Mouse (Mus musculus) lung, adult 2 months (tissue): ENCODE measurements around the gene Bmi1. TPM values are rescaled to one million over a fixed set of nuclear protein-coding genes. Genes with fewer than 3 reads are reported as not detected.

Source experiments
- DNase-seq: peaks from one replicate; pipeline ENCODE4 v3.0.0; 2022
- H3K4me1 ChIP-seq: fragments of 200-500 bp; 2 replicates; pipeline ENCODE4 v1.6.1; 2011; ENCODE audit warnings: low read length; ENCODE audit not compliant: control insufficient read depth, insufficient read depth
- H3K4me3 ChIP-seq: fragments of 200-500 bp; replicated peaks from 2 replicates; pipeline ENCODE3; 2011; ENCODE audit warnings: low read depth, mild to moderate bottlenecking, control low read depth, low read length; ENCODE audit errors: extremely low read depth
- CTCF ChIP-seq: fragments of 200-500 bp; IDR thresholded peaks from 2 replicates; pipeline ENCODE4 v1.5.1; 2011; ENCODE audit warnings: mild to moderate bottlenecking, low read length, control low read depth; ENCODE audit not compliant: insufficient read depth
- POLR2A ChIP-seq: fragments of 200-500 bp; IDR thresholded peaks from 2 replicates; pipeline ENCODE4 v1.6.1; 2011; ENCODE audit warnings: low read depth, mild to moderate bottlenecking, control low read depth, low read length, borderline replicate concordance; ENCODE audit errors: extremely low read depth
- WGBS: fragments of 180-500 bp; shearing (Covaris S2); methylation state at CpG from one replicate; pipeline ENCODE4 v1.1.7; 2018; 5-methylcytosine and 5-hydroxymethylcytosine counted together
- polyA plus RNA-seq: library from polyadenylated mRNA; depleted of rRNA; stranded (reverse); fragments of >200 nt; gene quantifications from 2 replicates; pipeline ENCODE4 v1.2.3, GENCODE M21; 2012

Gene Bmi1
- polyA plus RNA-seq, 1 experiment, result 19.0 TPM

DNA sequence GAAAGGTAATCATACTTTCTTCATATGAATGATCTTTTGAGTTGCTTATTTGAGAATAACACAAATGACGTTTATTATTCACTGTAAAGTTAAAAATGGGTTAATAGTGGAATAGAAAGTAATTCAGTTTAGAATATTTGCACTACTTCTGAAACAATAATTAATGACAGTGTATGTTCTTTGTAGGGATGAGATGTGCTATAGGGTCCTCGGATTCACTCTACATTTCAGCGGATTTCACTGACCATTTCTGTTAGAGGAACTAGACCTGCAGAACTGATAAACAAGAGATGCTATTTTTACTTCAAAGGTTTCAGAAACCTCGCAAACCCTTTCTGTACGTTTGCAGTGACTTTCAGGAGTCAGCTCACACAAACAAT lies 16.7 kb downstream of the Bmi1 start:
- no peak for DNase-seq
- no peak for TF ChIP-seq POLR2A
- no peak for TF ChIP-seq CTCF
- Histone ChIP-seq H3K4me3 (peak overlapping the region; percentile 79), H3K4me1 (peaks cover 9% of the 10 kb centered on the region; the same call in 1 of the 2 replicates)
- WGBS, result 2% methylated on average over 5 of the region's 5 CpGs

DNA sequence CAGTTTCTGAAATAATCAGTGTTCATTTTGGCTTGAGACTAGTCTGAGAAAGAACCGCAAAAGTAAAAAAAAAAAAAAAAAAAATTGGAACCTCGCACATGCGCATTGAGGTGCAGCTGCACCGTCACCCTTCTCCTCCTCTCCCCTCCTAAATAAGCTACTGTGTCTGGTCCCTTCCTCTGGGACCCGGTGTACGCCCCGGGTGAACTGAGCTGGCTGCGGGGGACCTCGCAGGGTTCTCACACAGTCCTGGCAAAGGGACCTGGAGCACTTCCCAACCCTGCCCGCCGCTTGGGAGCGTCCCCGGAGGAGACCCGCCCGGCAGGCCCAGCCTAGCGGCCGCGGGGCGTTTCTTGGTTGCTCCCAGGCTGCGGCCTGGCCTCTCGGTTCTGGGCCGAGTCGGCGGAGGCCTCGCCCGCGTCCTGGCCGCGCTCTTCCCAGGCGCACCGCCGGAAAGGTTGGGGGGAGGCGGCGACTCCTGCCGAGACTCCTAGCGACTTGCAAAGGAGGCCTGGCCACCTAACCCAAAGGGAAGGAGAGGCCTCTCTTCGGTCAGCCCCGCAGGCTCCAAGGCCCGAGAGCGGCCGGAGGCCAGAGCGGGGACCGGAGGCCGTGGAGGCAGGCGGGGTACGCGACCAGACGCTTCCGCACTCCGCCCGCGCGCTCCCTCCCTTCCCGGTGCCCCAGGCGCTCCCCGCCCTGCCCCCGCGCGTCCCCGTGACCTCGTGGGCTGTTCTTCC lies 17.2 kb downstream of the Bmi1 start, which contains the start of gene Spag6:
TSS of gene Spag6 (plus strand) at position 162 of the 740 bp plus-strand sequence.
- Histone ChIP-seq H3K4me3 (peak within 1 kb of the TSS; percentile 79), H3K4me1 (peaks cover 7% of the 10 kb centered on the region; the same call in 1 of the 2 replicates)
- WGBS, result 1% methylated on average over 59 of the region's 61 CpGs
- peak; percentile 79; the same call in 1 of the 2 replicates for TF ChIP-seq POLR2A
- TF ChIP-seq CTCF, result no peak
- peak; percentile 84 for DNase-seq

DNA sequence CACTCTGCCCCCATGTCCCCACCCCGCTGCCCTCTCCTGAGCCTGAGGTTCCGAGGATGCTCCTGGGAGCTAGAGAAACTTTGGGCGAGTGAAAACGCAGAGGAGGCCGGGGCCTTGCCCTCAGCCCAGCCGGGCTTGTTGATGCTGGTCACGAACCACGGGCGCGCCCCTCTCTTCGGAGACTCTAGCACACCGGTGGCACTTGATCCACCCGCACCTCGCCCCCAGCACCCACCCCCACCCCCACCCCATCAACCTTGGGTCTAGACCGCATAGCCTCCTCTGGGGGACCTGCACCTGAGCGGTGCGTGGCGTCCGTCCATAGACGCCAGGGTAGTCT lies 17.8 kb downstream of the Bmi1 start:
- no peak for TF ChIP-seq CTCF
- TF ChIP-seq POLR2A, result no peak
- no peak for DNase-seq
- Histone ChIP-seq H3K4me3 (peak overlapping the region; percentile 79), H3K4me1 (peaks cover 5% of the 10 kb centered on the region; the same call in 1 of the 2 replicates)
- 3% methylated on average over 20 of the region's 20 CpGs for whole genome bisulfite sequencing

DNA sequence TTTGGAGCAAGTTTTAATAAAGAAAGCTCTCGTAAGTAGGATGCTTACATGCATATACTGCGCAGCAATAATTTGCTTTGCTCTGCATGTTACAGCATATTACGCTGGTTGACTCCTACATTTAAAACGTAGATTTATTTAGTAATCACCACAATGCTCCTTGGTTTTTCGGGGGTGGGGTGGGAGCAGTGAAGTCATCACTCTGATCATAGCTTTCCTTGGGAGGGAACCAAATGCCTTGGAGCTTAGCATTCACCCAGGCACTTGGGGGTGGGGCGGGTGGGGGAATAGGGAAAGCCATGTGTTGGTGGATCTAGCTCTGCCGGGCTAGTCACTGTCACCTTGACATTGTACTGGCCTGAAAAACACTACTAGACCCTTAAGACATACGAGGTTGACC lies 18.3 kb downstream of the Bmi1 start:
- 30% methylated on average over 8 of the region's 8 CpGs for WGBS
- no peak for DNase-seq
- TF ChIP-seq CTCF (no peak), POLR2A (no peak)
- Histone ChIP-seq H3K4me1 (peaks cover 5% of the 10 kb centered on the region; the same call in 1 of the 2 replicates), H3K4me3 (no peak overlapping the region)

DNA sequence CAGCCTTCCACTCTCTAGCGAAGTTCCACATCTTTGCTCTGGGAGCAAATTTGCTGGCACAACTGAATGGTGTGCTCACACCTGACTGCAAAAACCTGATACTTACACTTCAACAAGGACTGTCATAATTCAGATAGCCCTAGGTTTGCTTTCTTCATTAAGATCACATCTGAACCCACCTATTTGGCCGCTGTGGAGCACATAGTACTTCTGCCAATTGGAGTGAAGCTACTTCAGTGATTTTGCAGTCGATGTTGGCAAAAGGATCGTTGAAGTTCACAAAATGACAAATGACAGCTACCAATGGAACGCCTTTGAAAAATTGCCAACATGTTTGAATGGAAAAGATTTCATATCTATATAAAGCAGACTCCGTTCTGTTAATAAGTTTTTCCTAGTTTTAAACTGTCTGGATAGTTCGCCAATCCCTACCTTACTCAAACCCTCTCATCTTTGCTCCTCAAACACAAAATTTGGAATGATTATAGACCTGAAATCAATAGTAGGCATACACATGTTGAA lies 18.9 kb downstream of the Bmi1 start:
- no peak overlapping the region for H3K4me3 ChIP-seq
- peaks cover 5% of the 10 kb centered on the region; the same call in 1 of the 2 replicates for H3K4me1 ChIP-seq
- TF ChIP-seq CTCF (no peak), POLR2A (no peak)
- DNase-seq, result no peak
- WGBS, result 32% methylated on average over 7 of the region's 7 CpGs

DNA sequence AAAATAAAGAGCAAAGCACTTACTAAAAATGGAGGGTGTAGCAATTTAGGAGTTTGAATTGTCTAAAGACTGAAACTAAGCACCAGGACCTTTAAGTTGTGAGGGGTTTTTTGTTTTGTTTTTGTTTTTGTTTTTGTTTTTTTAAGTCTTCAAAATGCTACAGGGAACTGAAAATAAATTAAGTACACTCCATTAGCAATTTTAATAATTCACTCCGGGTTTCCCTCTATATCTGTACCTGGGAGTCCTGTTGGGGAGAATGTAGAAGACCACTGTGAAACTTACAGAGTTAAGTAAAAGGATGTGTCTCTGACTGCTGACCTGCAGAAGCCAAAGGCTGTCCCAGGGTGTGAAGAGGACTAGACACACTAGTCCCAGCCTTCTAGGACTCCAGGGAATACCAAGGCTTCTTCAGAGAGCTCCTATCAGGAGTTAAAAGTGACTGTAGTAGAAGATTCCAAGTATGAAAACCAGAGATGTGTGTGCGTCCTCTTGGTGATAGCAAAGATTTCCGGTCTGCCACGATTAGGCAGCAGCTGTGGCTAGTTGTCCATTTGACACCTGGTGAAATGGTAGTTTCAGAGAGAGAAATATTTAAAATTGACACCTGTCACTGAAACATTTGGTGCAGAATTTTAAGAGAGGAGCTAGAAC lies 20.9 kb downstream of the Bmi1 start:
- WGBS, result 8% methylated on average over 4 of the region's 4 CpGs
- Histone ChIP-seq H3K4me3 (no peak overlapping the region), H3K4me1 (peaks cover 5% of the 10 kb centered on the region; the same call in 1 of the 2 replicates)
- DNase-seq, result no peak
- TF ChIP-seq CTCF (no peak), POLR2A (no peak)

DNA sequence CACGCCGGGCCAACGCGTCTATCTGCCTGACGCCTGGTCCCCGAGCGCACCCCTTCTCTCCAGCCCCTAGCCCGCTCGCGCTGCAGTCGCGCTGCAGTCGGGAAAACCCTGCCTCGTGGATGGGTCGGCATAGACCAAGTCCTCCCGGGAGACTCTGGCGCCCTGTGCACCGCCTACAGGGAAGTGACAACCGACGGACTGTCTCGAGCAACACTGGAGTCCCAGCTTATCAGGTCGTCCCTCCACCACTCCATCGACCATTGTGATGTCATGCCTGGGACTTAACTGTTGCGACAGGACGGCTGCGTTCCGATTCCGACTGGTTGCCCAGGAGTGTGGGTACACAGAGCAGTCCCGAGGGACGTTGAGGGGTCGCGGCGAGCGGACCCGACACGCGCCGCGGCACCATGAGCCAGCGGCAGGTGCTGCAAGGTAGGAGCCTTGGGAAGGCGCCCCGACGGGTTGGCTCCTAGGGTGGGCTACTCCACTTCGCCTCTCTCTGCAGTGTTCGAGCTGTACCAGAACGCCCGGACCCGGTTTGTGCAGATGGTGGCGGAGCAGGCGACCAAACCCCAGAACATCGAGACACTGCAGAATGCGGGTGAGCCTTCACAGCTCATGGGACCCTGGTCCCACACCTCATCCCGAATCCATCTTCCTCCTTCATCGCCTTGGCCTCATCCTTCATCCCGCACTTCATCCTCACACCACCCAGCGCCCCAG lies 22.0 kb downstream of the Bmi1 start:
- DNase-seq, result peak; percentile 36
- TF ChIP-seq CTCF (no peak), POLR2A (no peak)
- Histone ChIP-seq H3K4me3 (no peak overlapping the region), H3K4me1 (0 out of 2 replicates have a peak, but pooled peaks cover 2% of the 10 kb centered on the region)
- 3% methylated on average over 56 of the region's 56 CpGs for WGBS

DNA sequence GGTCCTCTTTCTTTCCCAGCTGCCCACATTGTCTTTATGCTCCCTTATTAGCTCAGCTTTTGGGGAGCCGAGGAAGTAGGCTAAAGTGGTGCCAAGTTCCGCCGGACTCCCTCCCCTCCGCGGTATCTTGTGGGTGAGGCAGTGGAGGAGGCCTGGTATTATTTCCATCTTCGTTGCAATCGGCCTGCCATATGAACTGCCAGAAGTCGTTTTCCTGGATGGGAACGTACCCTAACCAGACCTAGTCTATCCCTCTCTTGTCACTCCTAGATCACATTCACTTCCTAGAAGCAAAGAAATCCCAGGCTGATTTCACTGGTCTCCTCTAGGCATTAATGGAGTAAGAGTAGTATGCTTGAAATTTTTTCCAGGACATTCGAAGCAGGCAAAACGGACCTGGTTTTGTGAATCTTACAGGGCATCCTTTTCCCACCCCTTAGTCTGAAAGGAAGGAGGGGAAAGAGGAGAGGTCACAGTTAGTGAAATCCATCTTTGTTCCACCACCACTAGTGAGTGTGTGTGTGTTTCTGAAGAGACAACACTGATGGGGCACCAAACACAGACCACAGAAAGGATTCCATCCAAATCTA lies 22.7 kb downstream of the Bmi1 start:
- Histone ChIP-seq H3K4me3 (no peak overlapping the region), H3K4me1 (0 out of 2 replicates have a peak, but pooled peaks cover 2% of the 10 kb centered on the region)
- no peak for TF ChIP-seq CTCF
- no peak for TF ChIP-seq POLR2A
- 5% methylated on average over 11 of the region's 11 CpGs for WGBS
- DNase-seq, result no peak

DNA sequence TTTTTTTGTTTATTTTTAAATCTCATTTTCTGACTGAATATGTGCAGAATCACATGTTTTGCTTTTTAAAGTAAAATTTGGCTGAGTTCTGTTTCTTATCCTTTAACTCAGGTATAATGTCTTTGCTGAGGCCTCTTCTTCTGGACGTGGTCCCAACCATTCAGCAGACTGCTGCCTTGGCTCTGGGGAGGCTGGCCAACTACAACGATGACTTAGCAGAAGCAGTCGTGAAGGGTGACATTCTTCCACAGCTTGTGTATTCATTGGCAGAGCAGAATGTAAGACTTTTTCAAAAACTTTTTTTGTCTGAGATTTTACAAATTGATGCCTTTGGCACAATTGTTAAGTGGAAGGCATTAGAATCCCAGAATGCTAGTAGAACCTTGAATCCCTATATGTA lies 33.5 kb downstream of the Bmi1 start:
- Histone ChIP-seq H3K4me3 (no peak overlapping the region), H3K4me1 (no peaks in the 10 kb centered on the region)
- no peak for TF ChIP-seq CTCF
- no peak for TF ChIP-seq POLR2A
- WGBS, result 51% methylated on average over 3 of the region's 3 CpGs
- no peak for DNase-seq
